10 mouse cellular contexts compared by ENCODE assay signal in the genomic region with DNA sequence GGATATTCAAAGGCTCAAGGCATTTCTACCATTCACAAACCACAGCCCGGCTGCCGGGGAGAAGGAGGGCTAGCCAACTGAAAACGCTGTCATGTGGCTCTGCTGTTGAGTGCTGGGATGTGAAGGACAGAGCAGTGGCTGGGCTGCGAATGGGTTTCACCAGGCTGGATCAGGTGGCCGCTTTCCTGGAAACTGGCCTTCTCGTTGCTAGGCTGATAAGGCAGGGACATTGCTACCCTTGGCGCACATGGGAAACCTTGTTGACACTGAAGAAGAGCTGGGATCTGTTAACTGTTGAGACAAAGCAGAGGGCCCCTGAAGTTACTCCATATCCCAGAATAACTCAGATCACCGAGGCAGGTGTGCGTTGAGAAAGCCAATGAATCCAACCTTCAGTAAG.
DNase-seq lines count a peak whose midpoint lies in the region; ATAC-seq and TF ChIP-seq lines count a peak whose summit lies in the region.
"Had no signal": no experiment of that assay in that cellular context is flagged by ENCODE, and none has a peak within 500 bp of the region (broad histone marks: within the 10 kb centered on the region; RNA-seq: fewer than 3 reads in every experiment).

No protein-coding gene starts in this region.

- TF ChIP-seq EP300 in lung, postnatal 0 days (IDR thresholded peaks at IDR 0.05): no peak
- TF ChIP-seq EP300 in heart, postnatal 0 days (IDR thresholded peaks at IDR 0.05; ENCODE audit: low read depth): no peak; the same call in none of the 2 replicates

- H3K36me3 ChIP-seq in lung, postnatal 0 days (ENCODE audit: insufficient read depth, low read length): no peaks in the 10 kb centered on the region
- H3K36me3 ChIP-seq in heart, postnatal 0 days (replicated peaks; ENCODE audit: control insufficient read depth, insufficient read depth, low read length): no peaks in the 10 kb centered on the region
- no peaks in the 10 kb centered on the region for H3K36me3 ChIP-seq in neural tube, embryonic 15.5 days
- H3K36me3 ChIP-seq: G1E; midbrain, embryonic 13.5 days had no signal

- H3K4me1 ChIP-seq in lung, postnatal 0 days (ENCODE audit: insufficient read depth, low read depth, low read length): peaks cover 16% of the 10 kb centered on the region
- peaks cover 33% of the 10 kb centered on the region for H3K4me1 ChIP-seq in heart, postnatal 0 days (ENCODE audit: control insufficient read depth, insufficient read depth)
- H3K4me1 ChIP-seq in neural tube, embryonic 15.5 days: peaks cover 22% of the 10 kb centered on the region

- WGBS in lung, postnatal 0 days: 29% methylated on average over 9 of the region's 9 CpGs
- 20% methylated on average over 9 of the region's 9 CpGs for WGBS in heart, postnatal 0 days
- 42% methylated on average over 9 of the region's 9 CpGs for WGBS in neural tube, embryonic 15.5 days

- H3K9ac ChIP-seq in lung, postnatal 0 days (replicated peaks; ENCODE audit: low read depth): no peak overlapping the region
- H3K9ac ChIP-seq in heart, postnatal 0 days (replicated peaks; ENCODE audit: low read depth, low read length): no peak overlapping the region
- H3K9ac ChIP-seq in neural tube, embryonic 15.5 days (replicated peaks): no peak overlapping the region
- H3K9ac ChIP-seq: midbrain, embryonic 13.5 days had no signal

- H3K9me3 ChIP-seq in lung, postnatal 0 days (ENCODE audit: low read length): no peaks in the 10 kb centered on the region
- H3K9me3 ChIP-seq in heart, postnatal 0 days (replicated peaks; ENCODE audit: control insufficient read depth, low read length): no peaks in the 10 kb centered on the region
- no peaks in the 10 kb centered on the region for H3K9me3 ChIP-seq in neural tube, embryonic 15.5 days (replicated peaks)
- H3K9me3 ChIP-seq: G1E; midbrain, embryonic 13.5 days had no signal

- intact Hi-C loops in gastrocnemius, adult 2 months (cut with DNase I): loop anchor here (5.0 kb wide), 1 partner anchor 60 kb away; no protein-coding TSS in a partner anchor
- intact Hi-C loops in left cerebral cortex, postnatal 36 days (cut with DNase I): no loop called here

- TF ChIP-seq CTCF in lung, postnatal 0 days (IDR thresholded peaks at IDR 0.05): no peak
- no peak for TF ChIP-seq CTCF in gastrocnemius, adult 2 months (IDR thresholded peaks at IDR 0.05)
- no peak for TF ChIP-seq CTCF in heart, postnatal 0 days (IDR thresholded peaks at IDR 0.05; ENCODE audit: low read depth)

- ATAC-seq in lung, postnatal 0 days: peak; percentile 22; the same call in 1 of the 2 replicates
- ATAC-seq in heart, postnatal 0 days (ENCODE audit: insufficient read depth, low read depth): peak; percentile 91
- ATAC-seq in neural tube, embryonic 15.5 days (ENCODE audit: low FRiP score): no peak

- DNase-seq in lung, postnatal 0 days (ENCODE audit: low spot score): no peak
- no peak for DNase-seq in lung, postnatal 14 days
- DNase-seq in gastrocnemius, adult 2 months: peak; percentile 79
- DNase-seq in heart, postnatal 0 days (ENCODE audit: low spot score): peak; percentile 73
- no peak for DNase-seq in adipocyte (ENCODE audit: low spot score)
- no peak for DNase-seq in left cerebral cortex, postnatal 36 days (ENCODE audit: low spot score in 2 of 2)
- DNase-seq: layer of hippocampus, adult 9-11 months had no signal

- H3K4me2 ChIP-seq in lung, postnatal 0 days (replicated peaks; ENCODE audit: low read depth, low read length): no peak overlapping the region
- no peak overlapping the region for H3K4me2 ChIP-seq in heart, postnatal 0 days (ENCODE audit: low read depth, low read length)
- H3K4me2 ChIP-seq in neural tube, embryonic 15.5 days: no peak overlapping the region
- H3K4me2 ChIP-seq: midbrain, embryonic 13.5 days had no signal

- H3K27ac ChIP-seq in lung, postnatal 0 days (ENCODE audit: low read length): peak overlapping the region; percentile 75
- peak overlapping the region; percentile 95 for H3K27ac ChIP-seq in gastrocnemius, adult 2 months
- H3K27ac ChIP-seq in heart, postnatal 0 days (ENCODE audit: low read depth): peak overlapping the region; percentile 66
- 0 out of 2 replicates have a peak overlapping the region, but pooled peaks have one; percentile 3 for H3K27ac ChIP-seq in neural tube, embryonic 15.5 days (replicated peaks)
- H3K27ac ChIP-seq: midbrain, embryonic 13.5 days had no signal

- H3K4me3 ChIP-seq in lung, postnatal 0 days (ENCODE audit: low read depth, low read length): no peak overlapping the region
- H3K4me3 ChIP-seq in gastrocnemius, adult 2 months: no peak overlapping the region; the same call in 1 of the 2 replicates
- no peak overlapping the region for H3K4me3 ChIP-seq in heart, postnatal 0 days (ENCODE audit: low read depth, low read length)
- H3K4me3 ChIP-seq in neural tube, embryonic 15.5 days (replicated peaks): no peak overlapping the region
- H3K4me3 ChIP-seq: midbrain, embryonic 13.5 days had no signal

- no peaks in the 10 kb centered on the region for H3K27me3 ChIP-seq in lung, postnatal 0 days (replicated peaks; ENCODE audit: insufficient read depth, low read length)
- H3K27me3 ChIP-seq in heart, postnatal 0 days (ENCODE audit: control insufficient read depth, insufficient read depth, low read length): no peaks in the 10 kb centered on the region
- H3K27me3 ChIP-seq in neural tube, embryonic 15.5 days (replicated peaks): no peaks in the 10 kb centered on the region

Comparison
In these comparisons a context has a peak if more than half of its experiments do, and no peak if none do; other contexts are left out.
1. DNase-seq: peak in gastrocnemius, adult 2 months (single experiment) and heart, postnatal 0 days (single experiment); none in lung, postnatal 0 days (single experiment), lung, postnatal 14 days (single experiment), adipocyte (single experiment) and left cerebral cortex, postnatal 36 days (0 of 2).
2. H3K27ac ChIP-seq: peak in every context shown above with its lines; median percentile 95 in gastrocnemius, adult 2 months; 75 in lung, postnatal 0 days; 66 in heart, postnatal 0 days; 3 in neural tube, embryonic 15.5 days.